Mouse (Mus musculus): Measurements from ENCODE around the gene T2.
"Not testable (repeated sequence)": the region's sequence is repeated elsewhere in the genome, so short reads cannot be mapped to it uniquely, and the experiment has no call there.

Gene T2

DNA sequence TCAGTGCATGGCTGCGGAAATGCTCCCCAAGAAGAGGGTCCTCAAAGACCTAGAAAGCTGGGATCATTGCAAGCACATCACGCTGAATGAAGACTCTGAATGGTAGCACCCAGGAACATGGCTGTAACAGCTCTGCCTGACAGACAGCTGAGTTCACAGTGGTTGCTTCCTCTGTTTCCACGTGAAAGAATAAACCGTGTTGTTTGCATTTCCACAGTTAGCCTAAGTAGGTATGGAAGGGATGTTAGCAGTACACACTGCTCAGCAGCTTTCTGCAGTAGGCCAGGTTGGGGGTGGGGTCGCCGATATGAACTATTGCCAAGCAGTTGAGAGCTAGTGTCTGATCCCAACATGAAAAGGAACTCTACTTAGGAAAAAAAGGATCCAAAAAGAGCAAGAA, at the start of gene T2:
TSS of gene T2 (plus strand) at position 301 of the 400 bp plus-strand sequence.
- DNase-seq (ENCODE audit: low read depth in 1 of 2, low spot score in 2 of 2): no peak

DNA sequence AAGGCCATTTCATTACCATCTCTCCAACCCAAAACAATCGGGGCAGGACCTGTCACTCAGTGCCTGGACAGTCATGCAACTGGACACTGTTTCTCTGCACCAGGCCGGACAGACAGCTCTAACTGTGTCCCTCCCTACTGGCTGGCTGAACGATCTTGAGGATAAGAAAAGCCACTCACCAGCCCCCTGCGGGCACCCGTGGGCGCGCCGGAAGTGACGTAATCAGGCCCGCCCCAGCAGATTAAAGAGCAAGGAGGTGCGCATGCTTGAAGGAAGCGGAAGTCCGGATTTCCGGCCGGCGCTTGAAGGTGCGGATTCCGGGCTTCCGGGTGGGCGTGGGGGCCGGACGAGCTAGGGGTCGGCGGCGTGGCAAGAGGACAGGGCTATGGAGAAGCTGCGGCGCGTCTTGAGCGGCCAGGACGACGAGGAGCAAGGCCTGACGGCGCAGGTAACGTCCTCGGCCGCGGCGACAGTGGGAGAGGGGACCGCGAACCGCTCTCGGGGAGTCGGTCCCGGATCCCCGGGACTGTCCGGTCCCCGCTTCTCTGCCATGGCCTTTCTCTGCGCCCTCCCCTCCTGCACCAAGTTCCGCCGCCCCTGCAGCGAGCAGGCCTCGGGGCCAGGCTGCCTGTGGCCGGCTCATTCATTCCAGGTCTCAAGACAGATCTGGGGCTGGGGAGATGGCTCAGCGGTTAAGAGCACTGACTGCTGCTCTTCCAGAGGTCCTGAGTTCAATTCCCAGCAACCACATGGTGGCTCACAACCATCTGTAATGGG, 44.8 kb upstream of the T2 start, which contains the start of gene Sft2d1:
TSS of gene Sft2d1 (plus strand) at position 265 of the 777 bp plus-strand sequence.
- peak; percentile 84 to 91 for DNase-seq (ENCODE audit: low read depth in 1 of 2, low spot score in 2 of 2)

DNA sequence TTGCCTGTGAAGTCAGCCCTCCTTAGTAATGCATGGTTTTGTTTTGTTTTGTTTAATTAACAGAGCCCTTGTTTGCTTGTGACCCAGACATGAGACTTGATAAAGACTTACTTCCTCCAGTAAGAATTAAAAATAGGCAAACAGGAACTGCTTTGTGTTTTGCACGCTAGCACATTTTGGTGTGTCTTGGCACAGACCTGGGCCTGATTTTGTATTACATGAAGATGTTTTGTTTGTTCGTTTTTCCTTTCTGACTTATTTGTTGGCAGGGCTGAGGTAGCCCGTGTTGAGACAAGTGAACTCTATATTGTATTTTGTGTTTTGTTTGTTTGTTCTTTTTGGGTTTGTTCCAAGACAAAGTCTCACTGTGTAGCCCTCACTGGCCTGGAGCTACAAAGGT, 44.0 kb upstream of the T2 start:
- DNase-seq (ENCODE audit: low read depth in 1 of 2, low spot score in 2 of 2): no peak

DNA sequence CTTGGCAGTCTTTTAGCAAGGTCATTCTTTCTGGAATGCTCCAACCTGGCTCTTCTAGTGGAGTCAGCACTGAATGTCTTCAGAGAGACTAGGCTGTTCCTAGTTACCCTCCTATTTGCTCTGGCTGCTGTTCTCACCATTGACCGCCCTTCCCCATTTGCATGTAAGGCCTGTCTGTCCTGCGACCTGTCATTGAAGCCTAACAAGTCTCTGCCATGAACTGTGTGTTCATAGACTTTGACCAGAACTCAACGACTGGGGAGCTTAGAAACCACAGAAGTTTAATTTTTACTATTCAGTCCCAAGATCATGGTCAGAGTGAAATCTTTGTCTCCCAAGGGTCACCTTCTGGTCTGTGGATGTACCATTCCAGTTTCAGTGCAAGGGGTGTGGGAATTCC, 41.8 kb upstream of the T2 start:
- no peak for DNase-seq (ENCODE audit: low read depth in 1 of 2, low spot score in 2 of 2)

DNA sequence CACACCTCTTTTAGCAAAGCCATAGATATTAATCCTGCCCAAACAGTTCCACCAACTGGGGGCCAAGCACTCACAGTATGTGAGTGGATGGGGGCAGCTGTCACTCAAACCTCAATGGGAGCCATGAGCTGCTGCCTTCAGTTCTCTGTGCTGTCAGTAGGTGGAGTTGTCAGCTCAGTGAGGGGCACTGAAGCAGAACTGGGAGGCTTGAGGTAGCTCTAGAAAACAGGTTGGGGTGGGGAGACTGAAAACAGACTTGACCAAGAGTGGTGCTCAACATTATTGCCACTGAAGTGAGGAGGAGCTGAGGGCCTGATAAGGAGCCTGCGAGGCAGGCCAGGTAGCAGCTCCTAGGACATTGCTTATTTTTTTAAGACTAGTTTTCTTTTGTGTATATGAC, 39.5 kb upstream of the T2 start:
- no peak for DNase-seq (ENCODE audit: low read depth in 1 of 2, low spot score in 2 of 2)

DNA sequence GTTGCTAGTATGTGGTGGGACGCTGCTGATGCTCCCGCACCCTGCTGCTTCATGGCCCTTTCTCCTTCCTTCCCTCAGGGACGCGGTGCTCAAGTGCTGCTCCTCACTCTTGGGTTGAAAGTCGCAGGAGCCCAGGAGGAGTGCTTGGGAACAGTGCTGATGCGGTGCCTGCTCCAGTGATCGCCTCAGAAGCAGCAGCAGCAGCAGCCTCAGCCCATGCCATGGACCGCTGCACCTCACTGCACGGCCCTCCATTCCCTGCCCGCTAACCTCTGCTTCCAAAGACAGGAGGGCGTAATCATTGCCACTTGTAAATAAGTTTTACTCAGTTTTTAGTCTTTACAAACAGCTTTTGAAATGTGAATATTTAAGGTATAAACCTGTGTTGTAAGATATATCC, 28.9 kb upstream of the T2 start:
- not testable (repeated sequence) for DNase-seq (ENCODE audit: low read depth in 1 of 2, low spot score in 2 of 2)

DNA sequence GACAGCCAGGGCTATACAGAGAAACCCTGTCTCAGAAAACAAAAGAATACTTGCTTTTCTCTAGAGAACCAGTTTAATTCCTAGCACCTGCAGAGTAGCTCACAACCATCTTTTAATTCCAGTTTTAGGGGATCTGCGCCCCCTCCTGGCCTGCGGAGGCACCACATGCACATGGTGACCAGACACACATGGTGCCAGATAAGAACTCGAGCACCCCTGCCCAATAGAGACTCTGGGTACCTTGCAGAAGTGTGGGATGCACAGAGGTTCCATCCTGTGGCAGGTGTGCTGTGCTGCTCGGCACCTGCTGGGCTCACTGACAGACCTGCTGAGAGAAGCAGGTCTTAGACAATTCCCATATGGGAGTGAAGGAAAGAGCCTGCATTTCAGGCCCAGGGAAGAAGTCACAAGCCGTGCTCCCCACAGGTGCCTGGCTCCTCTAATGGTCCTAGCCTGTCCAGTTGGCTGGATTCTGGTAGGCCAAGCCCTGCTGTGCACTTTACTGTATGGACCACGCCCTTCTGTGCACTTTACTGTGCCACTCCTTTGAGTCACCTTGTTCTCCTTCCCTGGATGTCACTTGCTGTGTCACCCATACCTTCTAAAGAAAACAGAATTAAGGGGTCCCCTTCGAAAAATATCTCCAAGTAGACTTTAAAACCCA, 27.1 kb upstream of the T2 start:
- DNase-seq (ENCODE audit: low read depth in 1 of 2, low spot score in 2 of 2): no peak

DNA sequence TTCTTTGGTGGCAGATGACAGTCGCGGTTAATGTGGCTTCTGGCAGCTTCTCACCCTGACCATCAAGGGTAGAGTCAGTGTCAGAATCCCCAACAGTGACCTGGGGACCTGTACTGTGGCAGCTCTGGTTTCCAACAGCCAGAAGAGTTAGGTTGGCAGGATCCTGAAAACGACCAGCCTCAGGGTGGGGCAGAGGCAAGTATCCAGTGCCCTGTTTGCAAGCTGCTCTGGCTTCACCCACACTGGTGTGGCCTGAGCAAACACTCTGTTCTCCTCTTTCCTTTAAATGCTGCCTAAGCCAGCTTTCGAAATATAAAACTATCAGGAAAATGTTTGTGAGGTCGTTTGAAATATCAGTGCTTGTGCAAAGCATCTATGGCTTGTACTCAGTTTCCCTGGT, 25.2 kb upstream of the T2 start:
- DNase-seq (ENCODE audit: low read depth in 1 of 2, low spot score in 2 of 2): no peak

DNA sequence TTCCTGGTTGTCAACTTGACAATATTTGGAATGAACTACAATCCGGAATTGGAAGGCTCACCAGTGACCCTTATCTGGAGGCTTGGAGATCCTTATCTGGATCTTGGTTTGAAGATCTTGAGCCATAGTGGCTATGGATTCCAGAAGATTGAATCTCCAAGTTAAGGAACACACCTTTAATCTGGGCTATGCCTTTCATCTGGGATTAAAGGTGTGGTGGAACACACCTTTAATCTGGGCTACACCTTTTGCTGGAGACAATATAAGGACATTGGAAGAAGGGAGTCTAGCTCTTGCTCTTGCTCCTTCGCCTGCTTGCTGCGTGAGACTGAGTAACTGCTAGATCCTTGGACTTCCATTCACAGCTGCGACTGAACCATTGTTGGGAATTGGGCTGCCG, 18.6 kb upstream of the T2 start, which contains the start of gene Prr18:
TSS of gene Prr18 (plus strand) at position 301 of the 400 bp plus-strand sequence.
- DNase-seq (ENCODE audit: low read depth in 1 of 2, low spot score in 2 of 2): not testable (repeated sequence)

DNA sequence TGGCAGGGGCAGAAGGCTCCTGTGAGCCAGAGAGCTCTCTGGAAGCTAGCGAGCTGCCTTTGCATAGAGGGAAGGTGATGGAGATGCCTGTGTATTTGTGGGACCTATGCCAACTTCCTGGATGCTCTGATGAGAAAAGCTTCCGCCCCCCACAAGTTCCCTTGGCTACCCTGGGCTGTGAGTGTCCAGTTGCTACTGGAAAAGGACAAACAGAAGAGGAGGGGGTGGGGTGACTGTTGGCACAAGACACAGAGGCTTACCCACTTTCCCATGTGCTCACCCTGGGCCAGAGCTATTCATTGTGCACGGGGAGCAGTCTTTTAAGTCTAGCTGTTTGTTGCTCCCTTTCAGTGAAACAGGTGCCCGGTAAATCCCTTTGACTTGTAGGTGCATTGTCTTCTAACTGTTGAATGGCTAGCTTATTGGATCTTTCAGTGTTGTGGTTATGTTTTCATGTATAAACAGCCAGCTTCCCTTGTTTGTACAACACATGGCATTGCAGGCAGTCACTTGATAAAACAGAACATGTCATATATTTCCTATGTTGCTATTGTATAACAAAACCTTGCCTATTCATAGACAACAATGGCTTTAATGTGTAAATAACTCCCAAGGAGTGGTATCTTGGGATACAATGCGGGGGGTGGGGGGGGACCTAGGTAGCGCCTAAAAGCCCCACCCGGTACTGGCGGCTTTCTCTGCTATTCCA, 16.0 kb upstream of the T2 start:
- no peak for DNase-seq (ENCODE audit: low read depth in 1 of 2, low spot score in 2 of 2)

DNA sequence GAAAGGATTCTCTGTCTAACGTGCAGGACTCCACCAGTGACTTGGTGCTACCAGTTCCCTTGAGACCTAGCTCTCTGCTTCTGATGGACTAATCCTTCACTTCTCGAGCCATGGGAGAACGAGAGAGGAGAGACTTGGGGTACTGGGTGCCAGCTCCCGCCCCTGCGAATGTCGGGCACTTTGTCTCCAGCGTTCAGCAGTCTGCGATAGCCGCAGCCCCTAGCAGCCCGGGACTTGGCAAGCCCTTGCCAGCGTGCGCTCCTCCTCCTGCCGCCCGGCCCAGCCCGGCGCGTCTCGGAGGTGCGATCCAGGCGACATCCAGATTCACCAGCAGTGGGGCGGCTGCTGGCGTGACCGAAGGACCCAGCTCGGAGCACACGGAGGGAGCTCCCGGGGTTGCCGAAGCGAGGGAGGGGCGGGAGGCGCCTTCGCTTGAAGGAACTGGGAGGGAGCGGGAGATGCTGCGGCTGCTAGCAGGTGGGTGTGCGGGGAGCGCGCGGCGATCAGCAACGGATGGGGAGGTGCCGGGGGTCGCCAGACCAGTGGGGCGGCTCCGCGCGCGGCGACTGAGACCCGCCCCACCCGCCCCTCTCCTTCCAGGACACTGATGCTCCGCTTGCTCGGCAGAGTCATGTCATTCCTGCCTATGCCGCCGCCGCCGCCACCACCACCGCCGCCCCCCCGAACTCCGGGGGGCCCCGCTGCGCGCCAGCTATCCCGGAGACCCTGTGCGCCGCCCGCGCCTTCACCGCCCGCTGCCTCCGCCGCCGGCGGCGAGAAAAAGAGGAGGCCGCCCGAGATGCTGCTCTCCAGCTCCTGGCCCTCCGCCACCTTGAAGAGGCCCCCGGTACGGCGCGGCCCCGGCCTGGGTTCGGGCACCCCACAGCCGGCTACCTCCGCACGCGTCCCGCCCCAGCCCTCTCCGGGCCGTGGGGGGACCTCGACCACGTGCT, 15.1 kb upstream of the T2 start:
- no peak for DNase-seq (ENCODE audit: low read depth in 1 of 2, low spot score in 2 of 2)

DNA sequence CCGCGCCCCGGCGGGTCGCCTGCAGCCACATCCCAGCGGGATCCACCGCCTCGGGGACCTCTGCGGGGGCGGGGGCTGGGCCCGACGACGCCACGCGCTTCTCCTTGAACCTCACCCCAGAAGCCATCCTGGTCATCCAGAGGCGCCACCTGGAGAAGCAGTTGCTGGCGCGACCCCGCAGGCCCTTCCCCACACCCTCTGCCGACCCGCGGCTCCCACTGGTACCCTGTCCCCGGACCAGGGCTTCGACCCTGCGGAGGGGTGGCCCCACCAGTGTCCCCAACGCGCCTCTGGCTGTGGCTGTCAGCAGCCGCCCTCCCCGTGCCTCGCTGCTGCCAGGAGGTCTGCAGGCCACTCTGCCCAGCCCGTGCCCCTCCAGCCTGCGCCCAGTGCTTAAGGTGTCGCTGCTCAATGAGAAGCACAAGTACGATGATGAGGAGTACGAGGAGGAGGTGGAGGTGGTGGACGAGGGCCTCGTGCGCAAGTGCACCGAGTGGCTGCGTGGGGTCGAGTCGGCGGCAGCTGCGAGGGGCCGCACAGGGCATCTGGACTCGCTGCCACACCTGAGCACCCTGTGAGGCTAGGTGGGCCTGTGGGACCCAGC, 14.3 kb upstream of the T2 start:
- no peak for DNase-seq (ENCODE audit: low read depth in 1 of 2, low spot score in 2 of 2)

DNA sequence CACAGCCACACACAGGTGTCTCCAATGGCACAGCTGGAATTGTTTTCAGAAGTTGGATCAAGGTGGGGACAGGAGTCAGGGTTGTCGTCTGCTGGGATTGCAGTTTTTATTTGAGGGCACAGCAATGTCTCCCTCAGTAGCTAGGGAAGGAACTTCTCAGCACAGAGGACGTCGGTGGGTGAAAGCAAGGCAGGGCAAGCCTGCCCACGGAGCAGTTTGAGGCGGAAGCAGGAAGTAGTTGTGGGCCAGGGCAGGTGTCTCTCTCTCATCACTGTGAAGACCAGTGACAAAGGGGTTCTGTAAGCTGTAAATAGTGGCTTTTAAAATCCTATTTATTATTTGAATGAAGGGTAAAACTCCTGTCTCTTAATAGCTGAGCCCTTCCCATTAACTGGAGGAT, 13.1 kb upstream of the T2 start:
- no peak for DNase-seq (ENCODE audit: low read depth in 1 of 2, low spot score in 2 of 2)

DNA sequence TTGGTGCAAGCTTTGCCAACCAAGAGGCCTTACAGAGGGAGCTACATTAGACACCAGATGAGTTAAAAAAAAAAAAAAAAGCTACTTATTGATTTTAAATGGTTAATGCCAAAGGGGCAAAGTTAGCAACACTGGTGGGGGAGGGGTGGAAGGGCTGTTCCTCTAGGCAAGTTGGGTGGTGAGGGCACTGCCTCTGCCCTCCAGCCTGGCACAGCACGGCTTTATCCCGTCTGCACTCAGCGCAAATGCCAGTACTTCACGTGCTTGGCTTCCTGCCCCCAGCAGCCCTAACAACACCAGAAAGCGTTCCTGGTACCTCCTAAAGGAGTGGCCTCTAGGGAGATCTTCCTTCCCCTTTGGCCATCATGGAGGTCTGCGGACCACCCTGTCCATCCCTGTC, 12.4 kb upstream of the T2 start:
- DNase-seq (ENCODE audit: low read depth in 1 of 2, low spot score in 2 of 2): no peak

DNA sequence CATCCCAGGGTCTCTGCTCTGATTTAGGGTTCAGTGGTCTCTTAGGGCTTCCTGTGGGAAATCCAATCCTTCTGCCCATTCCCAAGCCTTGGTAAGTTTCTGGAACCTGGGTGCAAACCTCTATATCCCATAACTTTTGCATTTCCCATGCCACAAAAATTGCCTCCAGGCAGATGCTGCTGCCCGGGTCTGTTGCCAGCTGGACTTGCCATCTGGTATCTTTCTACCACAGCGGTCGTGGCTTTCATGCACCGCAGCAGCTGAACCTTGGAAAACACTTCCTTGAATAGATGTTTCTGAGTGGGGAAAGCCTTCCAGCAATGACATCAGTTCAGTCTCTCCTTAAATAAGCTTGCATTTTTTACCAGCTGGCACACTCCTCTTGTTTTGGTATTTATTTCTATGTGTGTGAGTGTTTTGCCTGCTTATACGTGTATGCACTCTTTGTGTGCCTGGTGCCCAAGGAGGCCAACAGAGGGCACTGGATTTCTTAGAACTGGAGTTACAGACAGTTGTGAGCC, 8.0 kb upstream of the T2 start:
- DNase-seq (ENCODE audit: low read depth in 1 of 2, low spot score in 2 of 2): no peak

DNA sequence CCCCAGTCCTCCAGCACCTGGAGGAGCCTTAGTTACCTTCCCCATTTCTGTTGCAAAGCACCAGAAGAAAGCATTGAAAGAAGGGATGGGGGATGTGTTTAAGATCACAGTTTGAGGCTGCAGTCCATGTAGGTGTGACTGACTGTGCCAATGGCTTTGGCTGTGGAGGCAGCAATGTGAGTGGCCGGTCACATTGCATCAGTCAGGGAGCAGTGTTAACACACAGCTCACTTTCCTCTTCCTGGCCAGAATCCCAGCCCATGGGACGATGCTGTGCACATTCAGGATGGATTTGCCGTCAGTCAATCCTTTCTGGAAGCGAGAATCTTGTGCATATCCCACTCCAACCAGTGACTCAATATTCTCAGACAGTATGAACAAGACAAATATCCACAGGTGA, 6.9 kb upstream of the T2 start:
- no peak for DNase-seq (ENCODE audit: low read depth in 1 of 2, low spot score in 2 of 2)

DNA sequence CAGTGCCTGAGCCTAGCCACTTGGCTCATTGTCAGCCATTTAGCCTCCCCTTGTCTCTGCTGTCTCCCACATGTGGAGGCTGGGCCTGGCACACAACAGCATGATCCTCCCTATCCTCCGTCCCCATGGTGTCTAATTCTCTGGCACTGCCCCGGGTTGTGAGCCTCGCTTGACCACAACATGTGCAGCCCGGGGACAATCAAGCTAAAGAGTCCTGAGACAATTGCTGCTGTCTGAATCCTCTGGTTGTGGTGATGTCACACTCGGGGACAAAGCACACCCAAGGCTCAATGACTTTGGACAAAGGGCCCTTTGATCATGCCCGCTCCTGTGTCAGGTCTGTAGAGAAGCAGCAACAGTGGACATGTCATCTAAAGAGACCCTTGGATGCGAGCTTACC, 4.7 kb upstream of the T2 start:
- no peak for DNase-seq (ENCODE audit: low read depth in 1 of 2, low spot score in 2 of 2)

DNA sequence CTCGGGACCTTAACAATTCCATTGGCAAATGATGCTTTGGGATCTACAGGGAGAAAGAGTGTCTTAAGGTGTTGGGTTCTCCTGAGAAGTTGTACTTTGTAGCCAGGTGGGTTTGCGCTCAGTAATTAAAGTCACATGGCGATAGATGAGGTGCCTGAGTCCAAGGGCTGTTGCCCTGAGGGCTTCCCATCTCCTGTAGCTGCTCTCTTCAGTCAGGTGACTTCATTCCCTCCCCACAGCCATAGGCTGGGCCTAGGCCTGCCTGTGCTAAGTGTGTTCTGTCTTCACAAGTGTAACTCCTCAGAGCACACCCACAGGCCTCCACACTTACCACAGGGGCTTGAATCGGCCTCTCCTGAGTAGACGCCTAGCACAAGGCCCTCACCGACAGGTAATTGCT, 1.7 kb downstream of the T2 start:
- DNase-seq (ENCODE audit: low read depth in 1 of 2, low spot score in 2 of 2): no peak

DNA sequence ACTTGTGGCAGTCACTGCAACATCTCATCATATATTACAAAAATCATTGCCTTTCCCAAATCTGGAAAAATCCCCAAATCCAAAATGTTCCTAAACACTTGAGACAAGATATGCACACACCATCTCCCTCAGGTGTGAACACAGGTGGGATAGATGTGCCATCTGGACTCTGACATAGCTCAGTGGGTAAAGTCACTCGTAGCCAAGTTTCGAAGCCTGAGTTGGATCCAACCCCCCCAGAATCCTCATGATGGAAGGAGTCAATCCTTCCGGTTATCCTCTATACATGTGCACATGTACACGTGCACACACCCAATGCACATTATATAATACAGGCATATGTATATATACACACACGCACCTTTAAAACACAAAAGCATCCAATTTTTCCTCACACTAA, 5.1 kb downstream of the T2 start:
- no peak for DNase-seq (ENCODE audit: low read depth in 1 of 2, low spot score in 2 of 2)
